Mouse (Mus musculus): Measurements from ENCODE around the gene Zfp648. TPM values are rescaled to one million over a fixed set of nuclear protein-coding genes. Genes with fewer than 3 reads are reported as not detected.

Gene Zfp648
- total and polyA plus RNA-seq, 2 experiments, result not detected

DNA sequence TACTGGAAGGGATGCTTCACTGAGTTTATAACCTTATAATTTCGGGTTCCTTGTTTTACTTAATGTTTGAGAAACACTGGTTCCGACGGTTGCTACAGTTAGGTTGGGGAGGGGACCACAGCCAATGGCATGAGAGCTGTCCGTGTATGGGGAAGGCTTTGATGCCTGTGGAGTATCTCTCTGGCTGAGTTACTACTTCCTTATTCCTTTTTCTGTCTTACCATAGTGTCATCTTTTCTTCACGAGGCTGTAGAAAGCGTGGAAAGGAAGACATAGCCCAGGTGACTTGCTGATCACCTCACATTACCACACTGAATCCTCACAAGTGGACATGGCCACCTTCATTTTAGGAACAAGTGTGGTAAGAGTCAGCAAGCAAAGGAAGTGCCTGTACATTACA is 32.0 kb downstream of the Zfp648 start:
- H3K27ac ChIP-seq (replicated peaks; ENCODE audit: insufficient read depth, low read depth, low read length), result no peak overlapping the region
- H3K27me3 ChIP-seq (ENCODE audit: control insufficient read depth, insufficient read depth, low read length), result no peaks in the 10 kb centered on the region
- 72% methylated on average over 6 of the region's 6 CpGs for WGBS
- no peak overlapping the region for H3K4me3 ChIP-seq (ENCODE audit: insufficient read depth, low read depth, low read length)
- TF ChIP-seq POLR2A (IDR thresholded peaks at IDR 0.05; ENCODE audit: extremely low read depth, insufficient read depth, low read length), result no peak
- no peak for TF ChIP-seq CTCF (IDR thresholded peaks at IDR 0.05; ENCODE audit: low read depth, low read length)
- no peaks in the 10 kb centered on the region for H3K4me1 ChIP-seq (ENCODE audit: control insufficient read depth, insufficient read depth, low read length)
- no peak for DNase-seq (ENCODE audit: extremely low read depth, low read depth, low spot score)
- no peaks in the 10 kb centered on the region for H3K79me2 ChIP-seq (ENCODE audit: control insufficient read depth, insufficient read depth, low read length)
- H3K9ac ChIP-seq (ENCODE audit: low read depth, low read length), result no peak overlapping the region
- no peaks in the 10 kb centered on the region for H3K36me3 ChIP-seq (ENCODE audit: control insufficient read depth, insufficient read depth, low read length)

DNA sequence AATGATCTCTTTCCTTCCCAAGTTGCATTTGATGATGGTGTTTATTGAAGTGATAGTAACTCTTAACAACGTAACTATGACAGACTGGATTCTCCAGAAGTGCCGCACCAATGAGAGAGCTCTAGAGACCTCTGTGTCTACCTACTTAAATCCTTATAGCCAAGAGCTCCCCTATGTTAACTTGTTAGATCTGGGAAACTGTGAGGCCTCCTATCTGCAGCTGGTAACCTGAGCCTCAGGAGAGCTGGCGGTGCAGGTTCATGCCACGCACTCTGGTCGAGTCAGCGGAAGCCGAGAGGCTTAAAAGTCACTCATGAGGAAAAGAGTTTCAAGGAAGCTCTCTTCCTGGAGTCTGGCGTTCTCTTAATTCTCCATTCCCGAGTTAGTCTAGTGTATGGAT is 33.8 kb downstream of the Zfp648 start:
- Histone ChIP-seq H3K27ac (replicated peaks; ENCODE audit: insufficient read depth, low read depth, low read length) (no peak overlapping the region), H3K27me3 (ENCODE audit: control insufficient read depth, insufficient read depth, low read length) (no peaks in the 10 kb centered on the region), H3K79me2 (ENCODE audit: control insufficient read depth, insufficient read depth, low read length) (no peaks in the 10 kb centered on the region), H3K36me3 (ENCODE audit: control insufficient read depth, insufficient read depth, low read length) (no peaks in the 10 kb centered on the region), H3K4me3 (ENCODE audit: insufficient read depth, low read depth, low read length) (no peak overlapping the region), H3K4me1 (ENCODE audit: control insufficient read depth, insufficient read depth, low read length) (no peaks in the 10 kb centered on the region), H3K9ac (ENCODE audit: low read depth, low read length) (no peak overlapping the region)
- whole genome bisulfite sequencing, result 84% methylated on average over 9 of the region's 9 CpGs
- no peak for DNase-seq (ENCODE audit: extremely low read depth, low read depth, low spot score)
- TF ChIP-seq POLR2A (IDR thresholded peaks at IDR 0.05; ENCODE audit: extremely low read depth, insufficient read depth, low read length) (no peak), CTCF (IDR thresholded peaks at IDR 0.05; ENCODE audit: low read depth, low read length) (no peak)

DNA sequence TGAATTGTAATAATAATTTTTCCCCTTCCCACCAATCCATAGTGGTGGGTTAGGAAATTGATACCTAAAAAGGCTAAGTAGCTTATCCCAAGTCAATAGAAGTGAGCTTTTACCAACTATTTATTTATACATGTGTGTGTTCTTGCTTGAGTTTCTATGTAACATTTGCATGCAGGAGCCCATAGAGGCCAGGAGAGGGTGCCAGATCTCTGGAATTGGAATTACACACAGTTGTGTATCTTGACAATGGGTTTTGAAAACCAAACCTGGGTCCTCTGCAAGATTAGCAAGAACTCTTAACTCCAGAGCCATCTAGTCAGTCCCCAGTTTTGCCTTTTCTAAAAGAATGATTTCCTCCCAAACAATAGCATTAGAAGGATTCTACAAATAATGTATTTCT is 37.9 kb downstream of the Zfp648 start:
- Histone ChIP-seq H3K4me3 (ENCODE audit: insufficient read depth, low read depth, low read length) (no peak overlapping the region), H3K36me3 (ENCODE audit: control insufficient read depth, insufficient read depth, low read length) (no peaks in the 10 kb centered on the region), H3K9ac (ENCODE audit: low read depth, low read length) (no peak overlapping the region), H3K27ac (replicated peaks; ENCODE audit: insufficient read depth, low read depth, low read length) (no peak overlapping the region), H3K79me2 (ENCODE audit: control insufficient read depth, insufficient read depth, low read length) (no peaks in the 10 kb centered on the region), H3K4me1 (ENCODE audit: control insufficient read depth, insufficient read depth, low read length) (no peaks in the 10 kb centered on the region), H3K27me3 (ENCODE audit: control insufficient read depth, insufficient read depth, low read length) (no peaks in the 10 kb centered on the region)
- peak; percentile 35 for DNase-seq (ENCODE audit: extremely low read depth, low read depth, low spot score)
- TF ChIP-seq POLR2A (IDR thresholded peaks at IDR 0.05; ENCODE audit: extremely low read depth, insufficient read depth, low read length) (no peak), CTCF (IDR thresholded peaks at IDR 0.05; ENCODE audit: low read depth, low read length) (peak; percentile 48)

DNA sequence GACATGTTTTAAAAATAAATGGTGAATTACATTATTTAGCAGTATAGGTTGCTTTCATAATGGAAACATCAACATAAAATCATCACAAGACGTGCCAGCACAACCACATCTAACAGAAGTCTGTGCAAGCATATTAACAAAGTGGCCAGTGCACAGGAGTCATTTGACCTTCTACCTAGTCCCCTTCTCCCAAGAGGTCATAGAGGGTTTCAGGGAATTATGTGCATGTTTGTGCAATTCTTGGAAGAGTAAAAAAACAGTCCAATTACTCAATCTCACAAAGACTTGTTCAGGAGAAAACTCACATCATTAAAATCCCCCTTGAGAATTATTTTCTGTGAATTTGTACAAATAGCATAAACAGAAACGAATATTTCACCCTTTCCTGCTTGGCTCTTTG is 50.2 kb downstream of the Zfp648 start:
- peak overlapping the region; percentile 68; the same call in 1 of the 2 replicates for H3K27ac ChIP-seq (replicated peaks; ENCODE audit: insufficient read depth, low read depth, low read length)
- no peak overlapping the region for H3K9ac ChIP-seq (ENCODE audit: low read depth, low read length)
- WGBS, result 24% methylated on average over 2 of the region's 2 CpGs

DNA sequence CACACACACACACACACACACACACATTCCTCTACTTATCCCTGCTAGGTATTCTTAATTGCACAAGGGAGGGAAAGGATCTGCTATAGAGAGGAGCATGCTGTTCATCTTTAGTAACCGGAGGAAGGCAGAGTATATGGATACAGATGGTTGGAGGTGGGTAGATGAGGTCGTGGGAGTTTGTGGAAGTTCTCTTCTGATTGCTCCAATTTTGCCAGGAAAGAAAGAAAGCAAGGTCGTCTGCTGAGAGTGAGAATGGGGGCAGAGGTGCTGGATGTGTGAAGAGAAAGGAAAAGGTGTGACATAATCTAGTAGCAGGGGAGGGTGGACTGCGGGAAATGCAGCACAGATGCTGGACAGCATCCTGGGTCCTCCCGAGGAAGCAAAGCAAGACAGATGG is 51.8 kb downstream of the Zfp648 start:
- 79% methylated on average over 5 of the region's 5 CpGs for WGBS
- Histone ChIP-seq H3K4me3 (ENCODE audit: insufficient read depth, low read depth, low read length) (no peak overlapping the region), H3K27ac (replicated peaks; ENCODE audit: insufficient read depth, low read depth, low read length) (no peak overlapping the region), H3K9ac (ENCODE audit: low read depth, low read length) (no peak overlapping the region), H3K79me2 (ENCODE audit: control insufficient read depth, insufficient read depth, low read length) (no peaks in the 10 kb centered on the region), H3K27me3 (ENCODE audit: control insufficient read depth, insufficient read depth, low read length) (no peaks in the 10 kb centered on the region), H3K36me3 (ENCODE audit: control insufficient read depth, insufficient read depth, low read length) (no peaks in the 10 kb centered on the region), H3K4me1 (ENCODE audit: control insufficient read depth, insufficient read depth, low read length) (peaks cover 6% of the 10 kb centered on the region; the same call in 1 of the 2 replicates)
- no peak for DNase-seq (ENCODE audit: extremely low read depth, low read depth, low spot score)
- TF ChIP-seq CTCF (IDR thresholded peaks at IDR 0.05; ENCODE audit: low read depth, low read length) (no peak), POLR2A (IDR thresholded peaks at IDR 0.05; ENCODE audit: extremely low read depth, insufficient read depth, low read length) (no peak)

More for the DNA sequence above, 50.2 kb downstream of the Zfp648 start:
- Histone ChIP-seq H3K4me3 (ENCODE audit: insufficient read depth, low read depth, low read length) (no peak overlapping the region), H3K36me3 (ENCODE audit: control insufficient read depth, insufficient read depth, low read length) (no peaks in the 10 kb centered on the region), H3K79me2 (ENCODE audit: control insufficient read depth, insufficient read depth, low read length) (no peaks in the 10 kb centered on the region), H3K27me3 (ENCODE audit: control insufficient read depth, insufficient read depth, low read length) (no peaks in the 10 kb centered on the region), H3K4me1 (ENCODE audit: control insufficient read depth, insufficient read depth, low read length) (peaks cover 6% of the 10 kb centered on the region; the same call in 1 of the 2 replicates)
- no peak for TF ChIP-seq POLR2A (IDR thresholded peaks at IDR 0.05; ENCODE audit: extremely low read depth, insufficient read depth, low read length)
- no peak for TF ChIP-seq CTCF (IDR thresholded peaks at IDR 0.05; ENCODE audit: low read depth, low read length)
- peak; percentile 85 for DNase-seq (ENCODE audit: extremely low read depth, low read depth, low spot score)
